Mouse (Mus musculus): ENCODE data around the gene Dysf. TPM values are rescaled to one million over a fixed set of nuclear protein-coding genes. Genes with fewer than 3 reads are reported as not detected.
"Not testable (repeated sequence)": the region's sequence is repeated elsewhere in the genome, so short reads cannot be mapped to it uniquely, and the experiment has no call there.

Gene Dysf
- total and polyA plus RNA-seq, 2 experiments from 2014 or later = 1.4 to 1.7 TPM

DNA sequence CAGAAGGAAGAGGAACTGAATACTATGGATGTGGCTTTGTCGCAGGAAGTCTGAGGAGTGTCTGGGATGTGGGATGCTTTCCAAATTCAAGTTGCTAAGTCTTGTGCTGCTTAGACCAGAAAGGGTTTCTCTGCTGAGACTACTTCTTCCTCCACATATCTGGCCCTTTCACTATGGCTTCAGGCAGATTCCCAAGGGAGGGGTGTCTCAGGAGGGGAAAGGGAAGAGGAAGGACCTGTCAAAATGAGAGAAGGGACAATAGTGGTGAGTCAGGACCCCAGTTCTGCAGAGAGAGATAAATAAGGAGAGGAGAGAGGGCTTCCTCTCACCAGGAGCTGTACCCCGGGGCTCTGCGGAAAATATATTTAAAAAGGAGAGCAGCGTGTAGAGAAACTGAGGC lies 11.6 kb downstream of the Dysf start:
- Histone ChIP-seq H3K4me1 (ENCODE audit: insufficient read depth, low read length) (0 out of 2 replicates have a peak, but pooled peaks cover 4% of the 10 kb centered on the region), H3K27me3 (ENCODE audit: insufficient read depth, low read length) (peaks cover 14% of the 10 kb centered on the region; the same call in 1 of the 2 replicates), H3K4me3 (ENCODE audit: low read depth, low read length) (no peak overlapping the region), H3K9me3 (ENCODE audit: low read length) (no peaks in the 10 kb centered on the region), H3K27ac (ENCODE audit: low read depth, low read length) (no peak overlapping the region), H3K36me3 (ENCODE audit: insufficient read depth, low read length) (no peaks in the 10 kb centered on the region), H3K9ac (replicated peaks; ENCODE audit: low read length, poor library complexity, severe bottlenecking) (no peak overlapping the region), H3K4me2 (ENCODE audit: low read depth, low read length, poor library complexity, severe bottlenecking) (peak overlapping the region; percentile 60; the same call in 1 of the 2 replicates)
- ATAC-seq (ENCODE audit: low FRiP score) = no peak
- TF ChIP-seq CTCF (IDR thresholded peaks at IDR 0.05) = no peak
- DNase-seq (ENCODE audit: low spot score) = no peak
- 75% methylated on average over 4 of the region's 4 CpGs for WGBS

DNA sequence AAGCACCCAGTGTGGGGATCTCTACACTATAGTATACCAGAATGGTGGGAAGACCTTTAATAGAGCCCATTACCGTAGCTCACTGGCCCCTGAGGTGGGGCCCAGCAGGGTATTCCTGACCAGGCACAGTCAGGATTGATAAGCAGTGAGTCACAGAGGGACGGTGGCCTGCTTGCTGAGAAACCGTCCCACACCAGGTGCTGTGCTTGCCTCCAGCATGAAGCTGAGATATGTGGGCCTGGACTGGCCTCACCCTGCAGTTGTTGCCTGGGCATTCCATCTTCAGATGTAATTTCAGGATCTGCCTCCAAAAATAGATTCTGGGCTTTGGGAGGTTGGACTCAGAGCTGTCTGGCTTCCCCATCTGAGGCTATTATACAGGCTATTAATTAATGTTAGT lies 13.6 kb downstream of the Dysf start:
- Histone ChIP-seq H3K27me3 (ENCODE audit: insufficient read depth, low read length) (peaks cover 14% of the 10 kb centered on the region; the same call in 1 of the 2 replicates), H3K9ac (replicated peaks; ENCODE audit: low read length, poor library complexity, severe bottlenecking) (no peak overlapping the region), H3K27ac (ENCODE audit: low read depth, low read length) (no peak overlapping the region), H3K36me3 (ENCODE audit: insufficient read depth, low read length) (no peaks in the 10 kb centered on the region), H3K4me1 (ENCODE audit: insufficient read depth, low read length) (0 out of 2 replicates have a peak, but pooled peaks cover 4% of the 10 kb centered on the region), H3K9me3 (ENCODE audit: low read length) (no peaks in the 10 kb centered on the region), H3K4me2 (ENCODE audit: low read depth, low read length, poor library complexity, severe bottlenecking) (no peak overlapping the region), H3K4me3 (ENCODE audit: low read depth, low read length) (no peak overlapping the region)
- TF ChIP-seq CTCF (IDR thresholded peaks at IDR 0.05) = no peak
- 79% methylated on average over 3 of the region's 3 CpGs for WGBS
- no peak for ATAC-seq (ENCODE audit: low FRiP score)
- no peak for DNase-seq (ENCODE audit: low spot score)

DNA sequence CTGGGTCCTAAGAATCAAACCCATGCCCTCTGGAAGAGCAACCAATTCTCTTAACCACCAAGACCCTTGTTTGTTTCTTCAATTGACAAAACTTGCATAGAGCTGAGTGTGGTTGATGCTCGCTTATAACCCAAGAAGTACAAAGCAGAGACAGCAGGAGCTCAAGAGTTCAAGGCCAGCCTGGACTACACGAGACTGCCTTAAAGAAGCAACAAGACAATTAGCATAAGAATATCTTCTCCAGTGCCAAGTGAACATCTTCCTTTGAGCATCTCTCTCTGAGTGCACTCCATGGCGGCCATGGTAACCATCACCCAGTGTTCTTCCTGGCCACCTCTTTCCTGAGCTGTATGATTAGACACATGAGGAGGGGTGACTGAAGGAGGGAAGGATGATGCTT lies 17.2 kb downstream of the Dysf start:
- no peak for TF ChIP-seq CTCF (IDR thresholded peaks at IDR 0.05)
- Histone ChIP-seq H3K27me3 (ENCODE audit: insufficient read depth, low read length) (no peaks in the 10 kb centered on the region), H3K9me3 (ENCODE audit: low read length) (no peaks in the 10 kb centered on the region), H3K4me1 (ENCODE audit: insufficient read depth, low read length) (no peaks in the 10 kb centered on the region), H3K27ac (ENCODE audit: low read depth, low read length) (no peak overlapping the region), H3K4me2 (ENCODE audit: low read depth, low read length, poor library complexity, severe bottlenecking) (no peak overlapping the region), H3K9ac (replicated peaks; ENCODE audit: low read length, poor library complexity, severe bottlenecking) (no peak overlapping the region), H3K4me3 (ENCODE audit: low read depth, low read length) (no peak overlapping the region), H3K36me3 (ENCODE audit: insufficient read depth, low read length) (no peaks in the 10 kb centered on the region)
- no peak for DNase-seq (ENCODE audit: low spot score)
- no peak for ATAC-seq (ENCODE audit: low FRiP score)
- WGBS = 72% methylated on average over 3 of the region's 3 CpGs

DNA sequence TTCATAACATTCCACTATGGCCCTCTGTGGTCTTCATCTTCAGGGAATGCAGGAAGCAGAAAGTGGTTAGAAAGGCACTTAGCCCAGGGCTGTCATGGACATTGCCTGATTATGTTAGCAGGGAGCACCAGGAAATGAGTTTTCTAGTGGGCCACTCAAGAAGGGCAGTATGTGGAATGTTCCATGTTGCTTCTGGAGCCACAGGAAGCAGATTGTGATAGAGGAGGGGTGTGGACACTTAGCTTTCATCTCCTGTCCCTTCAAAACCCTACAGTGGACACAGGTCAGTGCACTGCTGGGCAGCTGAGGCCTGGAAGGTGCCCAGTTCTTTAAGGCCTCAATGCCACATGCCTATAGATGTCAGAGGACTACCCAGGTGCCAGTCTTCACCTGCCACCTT lies 20.4 kb downstream of the Dysf start:
- DNase-seq (ENCODE audit: low spot score) (no peak), ATAC-seq (ENCODE audit: low FRiP score) (no peak)
- H3K27me3 ChIP-seq (ENCODE audit: insufficient read depth, low read length) = no peaks in the 10 kb centered on the region
- no peaks in the 10 kb centered on the region for H3K4me1 ChIP-seq (ENCODE audit: insufficient read depth, low read length)
- H3K36me3 ChIP-seq (ENCODE audit: insufficient read depth, low read length) = no peaks in the 10 kb centered on the region
- no peaks in the 10 kb centered on the region for H3K9me3 ChIP-seq (ENCODE audit: low read length)
- H3K4me2 ChIP-seq (ENCODE audit: low read depth, low read length, poor library complexity, severe bottlenecking) = no peak overlapping the region
- no peak overlapping the region for H3K9ac ChIP-seq (replicated peaks; ENCODE audit: low read length, poor library complexity, severe bottlenecking)
- no peak overlapping the region for H3K4me3 ChIP-seq (ENCODE audit: low read depth, low read length)
- H3K27ac ChIP-seq (ENCODE audit: low read depth, low read length) = no peak overlapping the region
- TF ChIP-seq CTCF (IDR thresholded peaks at IDR 0.05) = no peak

DNA sequence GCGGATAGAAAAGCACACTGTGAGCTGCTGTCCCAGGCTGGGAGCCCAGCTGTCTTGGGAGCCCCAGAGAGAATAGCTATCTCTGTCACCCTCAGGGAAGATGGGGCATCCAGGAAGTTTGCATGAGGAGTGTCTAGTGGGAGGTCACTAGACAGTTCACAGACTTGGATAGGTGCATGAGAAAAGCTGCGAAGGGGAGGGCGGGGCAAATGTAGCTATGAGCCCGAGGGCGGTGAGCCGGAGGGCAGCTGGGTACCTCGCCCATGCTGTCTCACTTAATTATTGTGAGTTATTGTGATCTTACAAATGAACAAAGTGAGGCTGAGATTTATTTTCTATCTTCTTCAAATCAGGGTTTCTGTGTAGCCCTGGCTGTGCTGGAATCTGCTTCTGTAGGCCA lies 21.4 kb downstream of the Dysf start:
- no peak for ATAC-seq (ENCODE audit: low FRiP score)
- WGBS = 91% methylated on average over 7 of the region's 7 CpGs
- Histone ChIP-seq H3K9me3 (ENCODE audit: low read length) (no peaks in the 10 kb centered on the region), H3K4me2 (ENCODE audit: low read depth, low read length, poor library complexity, severe bottlenecking) (no peak overlapping the region), H3K4me1 (ENCODE audit: insufficient read depth, low read length) (no peaks in the 10 kb centered on the region), H3K27ac (ENCODE audit: low read depth, low read length) (no peak overlapping the region), H3K9ac (replicated peaks; ENCODE audit: low read length, poor library complexity, severe bottlenecking) (no peak overlapping the region), H3K4me3 (ENCODE audit: low read depth, low read length) (no peak overlapping the region), H3K36me3 (ENCODE audit: insufficient read depth, low read length) (no peaks in the 10 kb centered on the region), H3K27me3 (ENCODE audit: insufficient read depth, low read length) (no peaks in the 10 kb centered on the region)
- no peak for DNase-seq (ENCODE audit: low spot score)
- TF ChIP-seq CTCF (IDR thresholded peaks at IDR 0.05) = no peak

DNA sequence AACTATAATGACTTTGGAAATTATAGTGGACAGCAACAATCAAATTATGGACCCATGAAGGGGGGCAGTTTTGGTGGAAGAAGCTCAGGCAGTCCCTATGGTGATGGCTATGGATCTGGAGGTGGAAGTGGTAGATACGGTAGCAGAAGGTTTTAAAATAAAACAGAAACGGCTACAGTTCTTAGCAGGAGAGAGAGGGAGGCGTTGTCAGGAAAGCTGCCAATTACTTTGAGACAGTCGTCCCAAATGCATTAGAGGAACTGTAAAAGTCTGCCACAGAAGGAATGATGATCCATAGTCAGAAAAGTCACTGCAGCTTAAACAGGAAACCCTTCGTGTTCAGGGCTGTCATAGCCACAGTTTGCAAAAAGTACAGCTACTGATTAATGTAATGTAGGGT lies 24.1 kb downstream of the Dysf start:
- H3K27ac ChIP-seq (ENCODE audit: low read depth, low read length); H3K4me3 ChIP-seq (ENCODE audit: low read depth, low read length); H3K4me2 ChIP-seq (ENCODE audit: low read depth, low read length, poor library complexity, severe bottlenecking); H3K36me3 ChIP-seq (ENCODE audit: insufficient read depth, low read length); H3K4me1 ChIP-seq (ENCODE audit: insufficient read depth, low read length); ATAC-seq (ENCODE audit: low FRiP score); DNase-seq (ENCODE audit: low spot score); H3K9me3 ChIP-seq (ENCODE audit: low read length); H3K9ac ChIP-seq (replicated peaks; ENCODE audit: low read length, poor library complexity, severe bottlenecking); H3K27me3 ChIP-seq (ENCODE audit: insufficient read depth, low read length): not testable (repeated sequence)
- WGBS = 73% methylated on average over 5 of the region's 5 CpGs
